Mouse (Mus musculus): ENCODE measurements around the gene Gjb4.

- TF ChIP-seq POLR2A (IDR thresholded peaks at IDR 0.05; ENCODE audit: insufficient read length, low read depth) (no peak), MYOD1 (IDR thresholded peaks at IDR 0.05; ENCODE audit: control insufficient read depth in 1 of 3, insufficient read length in 2 of 3, low read depth in 2 of 3) (no peak), SRF (IDR thresholded peaks at IDR 0.05; ENCODE audit: control insufficient read depth, insufficient read length, low read depth) (no peak), USF1 (IDR thresholded peaks at IDR 0.05; ENCODE audit: low read depth) (no peak), MAX (IDR thresholded peaks at IDR 0.05; ENCODE audit: low read depth) (no peak), MYOG (IDR thresholded peaks at IDR 0.05; ENCODE audit: control insufficient read depth in 1 of 3, insufficient read depth in 1 of 3, insufficient read length in 2 of 3, low read depth in 2 of 3) (no peak), E2F4 (IDR thresholded peaks at IDR 0.05; ENCODE audit: insufficient read depth) (no peak), REST (IDR thresholded peaks at IDR 0.05; ENCODE audit: insufficient read depth, insufficient read length) (no peak), POLR2AphosphoS2 (IDR thresholded peaks at IDR 0.05; ENCODE audit: insufficient read length, low read depth) (no peak), CEBPB (IDR thresholded peaks at IDR 0.05; ENCODE audit: insufficient read depth, poor library complexity, severe bottlenecking) (no peak), TCF3 (IDR thresholded peaks at IDR 0.05; ENCODE audit: insufficient read length, low read depth) (no peak), TCF12 (IDR thresholded peaks at IDR 0.05; ENCODE audit: insufficient read depth, poor library complexity, severe bottlenecking) (no peak)
Observed at GRCm38 (mm10) chr4:127365834-127366233, 12.0 kb upstream of the Gjb4 start.
